Mouse (Mus musculus) activated CD4-positive, CD25-positive, alpha-beta regulatory T cell, adult 4 months (primary cell): ENCODE measurements around the gene Hoxb6. TPM values are rescaled to one million over a fixed set of nuclear protein-coding genes. Genes with fewer than 3 reads are reported as not detected.

Experiments
- ATAC-seq: one replicate; pipeline ENCODE4 v1.8.0; 2017
- polyA plus RNA-seq, 2 experiments: library from polyadenylated mRNA; unstranded; fragments of 100-300 nt; shearing (Covaris generic); gene quantifications; one replicate each; pipeline ENCODE4 v1.2.1; 2017

Gene Hoxb6
- polyA plus RNA-seq, 2 experiments from 2014 or later: not detected

GRCm38 (mm10) chr11:96285771-96286738, 6.2 kb upstream of the Hoxb6 start, which contains the start of gene Hoxb7:
TSS of gene Hoxb7 (plus strand) at chr11:96286623.
- ATAC-seq: no peak

- ATAC-seq: peak; percentile 27
Observed at GRCm38 (mm10) chr11:96286739-96287385, 5.4 kb upstream of the Hoxb6 start.

- no peak for ATAC-seq
Observed at GRCm38 (mm10) chr11:96287411-96287810, 4.9 kb upstream of the Hoxb6 start.

- no peak for ATAC-seq
Observed at GRCm38 (mm10) chr11:96288455-96289221, 3.6 kb upstream of the Hoxb6 start.

- no peak for ATAC-seq
Observed at GRCm38 (mm10) chr11:96289293-96289692, 3.0 kb upstream of the Hoxb6 start.

GRCm38 (mm10) chr11:96289837-96290236, 2.4 kb upstream of the Hoxb6 start:
- no peak for ATAC-seq

GRCm38 (mm10) chr11:96290705-96291355, 1.4 kb upstream of the Hoxb6 start:
- ATAC-seq: no peak

- ATAC-seq: no peak
Observed at GRCm38 (mm10) chr11:96292565-96293301, 457 bp downstream of the Hoxb6 start.

GRCm38 (mm10) chr11:96293302-96293921, 1.1 kb downstream of the Hoxb6 start:
- no peak for ATAC-seq

GRCm38 (mm10) chr11:96294245-96295091, 2.2 kb downstream of the Hoxb6 start:
- ATAC-seq: peak; percentile 57

- no peak for ATAC-seq
Observed at GRCm38 (mm10) chr11:96295092-96295835, 3.0 kb downstream of the Hoxb6 start.

GRCm38 (mm10) chr11:96296997-96297396, 4.7 kb downstream of the Hoxb6 start:
- no peak for ATAC-seq

GRCm38 (mm10) chr11:96297428-96297827, 5.2 kb downstream of the Hoxb6 start:
- no peak for ATAC-seq

GRCm38 (mm10) chr11:96297968-96298635, 5.8 kb downstream of the Hoxb6 start:
- ATAC-seq: no peak

GRCm38 (mm10) chr11:96298895-96299667, 6.8 kb downstream of the Hoxb6 start:
- ATAC-seq: no peak

- ATAC-seq: no peak
Observed at GRCm38 (mm10) chr11:96299781-96300180, 7.5 kb downstream of the Hoxb6 start.

GRCm38 (mm10) chr11:96300354-96301063, 8.2 kb downstream of the Hoxb6 start:
- no peak for ATAC-seq
